Mouse (Mus musculus): Measurements from ENCODE around the gene Hnrnph3. TPM values are rescaled to one million over a fixed set of nuclear protein-coding genes. Genes with fewer than 3 reads are reported as not detected.

Hnrnph3 gene
- polyA plus RNA-seq (2014; fragmentation: Nextera tagmentation; extraction: Ambion mirVana): 101 TPM in 2 replicates

DNA sequence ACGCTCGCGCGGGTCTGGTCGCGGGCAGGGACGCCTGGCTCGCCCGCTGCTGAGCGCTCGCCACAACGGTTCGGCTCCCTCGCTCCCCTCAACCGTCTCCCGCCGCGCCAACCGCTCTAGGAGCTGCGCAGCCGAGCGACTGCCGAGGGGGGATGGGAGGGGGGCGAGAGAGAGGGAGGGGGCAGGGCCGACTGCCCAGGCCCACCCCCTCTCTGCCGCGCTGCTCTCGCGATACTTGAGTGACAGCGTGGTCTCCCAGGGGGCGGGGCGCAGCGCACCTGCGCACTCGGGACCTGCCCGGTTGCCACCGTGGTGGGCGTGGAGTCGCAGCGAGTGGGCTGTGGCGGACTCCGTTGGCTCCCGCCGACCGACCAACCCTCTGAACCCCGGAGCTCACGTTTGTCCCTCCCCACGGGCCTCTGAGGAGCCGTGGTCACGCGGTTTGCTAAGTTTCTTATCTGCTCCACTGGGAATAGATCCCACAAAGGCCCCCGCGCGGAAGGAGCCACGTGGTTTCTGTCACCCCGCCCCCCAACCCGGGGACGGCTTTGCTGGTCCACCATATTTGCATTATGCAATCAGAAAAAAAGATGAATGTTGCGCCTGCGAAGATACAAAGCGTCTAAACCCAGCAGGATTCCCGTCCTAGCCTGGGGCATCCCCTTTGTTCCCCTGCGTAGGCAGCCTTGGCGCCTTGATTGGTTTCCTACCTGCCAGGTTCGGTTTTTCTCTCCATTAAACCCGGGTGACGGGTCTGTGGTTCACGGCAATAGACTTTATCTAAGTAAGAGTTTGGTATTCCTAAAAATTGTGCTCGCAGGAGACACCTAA is at the start of gene Hnrnph3, which contains the start of gene Pbld2:
TSS of gene Hnrnph3 (minus strand) at position 469 of the 831 bp plus-strand sequence.
TSS of gene Pbld2 (plus strand) at position 567 of the 831 bp plus-strand sequence.
- ATAC-seq (ENCODE audit: low FRiP score, low TSS enrichment) (peak; percentile 96), DNase-seq (peak; percentile 99)
- Histone ChIP-seq H3K9ac (replicated peaks; ENCODE audit: low read length) (peak within 1 kb of the TSS; percentile 100), H3K27ac (replicated peaks; ENCODE audit: low read depth, low read length) (peak within 1 kb of the TSS; percentile 100), H3K4me2 (ENCODE audit: low read length) (peak within 1 kb of the TSS; percentile 83), H3K36me3 (ENCODE audit: control insufficient read depth, insufficient read depth, low read length) (no peaks in the 10 kb centered on the region), H3K9me3 (ENCODE audit: control insufficient read depth, low read length) (no peaks in the 10 kb centered on the region), H3K4me1 (ENCODE audit: control insufficient read depth, insufficient read depth, low read length) (peaks cover 56% of the 10 kb centered on the region), H3K27me3 (ENCODE audit: control insufficient read depth, insufficient read depth, low read length) (no peaks in the 10 kb centered on the region), H3K4me3 (replicated peaks; ENCODE audit: low read depth, low read length) (peak within 1 kb of the TSS; percentile 94)
- under 1% methylated on average over 58 of the region's 69 CpGs for whole genome bisulfite sequencing

DNA sequence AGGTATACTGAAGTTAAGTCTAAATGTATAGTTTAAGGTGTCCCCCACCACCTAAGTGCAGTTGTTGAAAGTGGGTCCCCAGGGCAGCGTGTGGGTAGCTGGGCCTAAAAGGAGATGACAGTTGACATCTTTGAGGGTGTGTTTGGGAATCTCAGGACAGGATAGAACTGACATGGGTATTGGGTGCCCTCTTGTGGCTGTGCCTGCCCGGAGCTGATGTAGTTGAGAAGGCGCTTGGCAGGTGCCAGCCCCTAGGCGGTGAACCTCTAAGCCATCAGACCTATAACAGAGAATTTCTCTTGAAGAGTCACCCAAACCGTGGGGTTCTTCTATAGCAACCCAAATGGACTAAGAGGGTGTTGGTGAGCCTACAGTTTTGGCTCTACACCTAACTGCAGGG is 42.0 kb upstream of the Hnrnph3 start:
- no peak overlapping the region for H3K27ac ChIP-seq (replicated peaks; ENCODE audit: low read depth, low read length)
- DNase-seq (peak; percentile 91), ATAC-seq (ENCODE audit: low FRiP score, low TSS enrichment) (peak; percentile 78)
- H3K4me2 ChIP-seq (ENCODE audit: low read length): no peak overlapping the region
- 3% methylated on average over 5 of the region's 5 CpGs for WGBS
- H3K4me3 ChIP-seq (replicated peaks; ENCODE audit: low read depth, low read length): no peak overlapping the region
- H3K4me1 ChIP-seq (ENCODE audit: control insufficient read depth, insufficient read depth, low read length): no peaks in the 10 kb centered on the region
- no peaks in the 10 kb centered on the region for H3K9me3 ChIP-seq (ENCODE audit: control insufficient read depth, low read length)
- no peaks in the 10 kb centered on the region for H3K27me3 ChIP-seq (ENCODE audit: control insufficient read depth, insufficient read depth, low read length)
- no peaks in the 10 kb centered on the region for H3K36me3 ChIP-seq (ENCODE audit: control insufficient read depth, insufficient read depth, low read length)
- no peak overlapping the region for H3K9ac ChIP-seq (replicated peaks; ENCODE audit: low read length)

DNA sequence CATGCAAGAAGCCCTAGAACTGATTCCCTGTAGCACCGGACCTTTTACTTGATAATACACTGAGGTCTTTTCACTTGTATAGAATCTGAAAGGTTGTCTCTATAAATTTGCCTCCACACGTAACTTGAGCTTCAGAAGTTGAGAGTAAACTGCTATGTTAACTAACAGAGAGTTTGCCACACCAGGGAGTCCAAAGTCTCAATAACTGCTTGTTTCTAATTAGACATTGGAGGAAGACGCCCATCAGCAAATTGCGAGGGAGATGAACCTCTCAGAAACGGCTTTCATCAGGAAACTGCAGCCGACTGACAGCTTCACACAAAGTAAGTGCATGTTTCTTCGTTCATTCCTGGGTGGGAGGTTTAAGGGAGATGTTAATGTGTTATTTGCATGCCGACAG is 41.5 kb upstream of the Hnrnph3 start:
- DNase-seq (no peak), ATAC-seq (ENCODE audit: low FRiP score, low TSS enrichment) (no peak)
- no peaks in the 10 kb centered on the region for H3K4me1 ChIP-seq (ENCODE audit: control insufficient read depth, insufficient read depth, low read length)
- H3K9me3 ChIP-seq (ENCODE audit: control insufficient read depth, low read length): no peaks in the 10 kb centered on the region
- 59% methylated on average over 8 of the region's 8 CpGs for WGBS
- H3K4me3 ChIP-seq (replicated peaks; ENCODE audit: low read depth, low read length): no peak overlapping the region
- no peak overlapping the region for H3K9ac ChIP-seq (replicated peaks; ENCODE audit: low read length)
- H3K36me3 ChIP-seq (ENCODE audit: control insufficient read depth, insufficient read depth, low read length): no peaks in the 10 kb centered on the region
- no peaks in the 10 kb centered on the region for H3K27me3 ChIP-seq (ENCODE audit: control insufficient read depth, insufficient read depth, low read length)
- H3K4me2 ChIP-seq (ENCODE audit: low read length): no peak overlapping the region
- H3K27ac ChIP-seq (replicated peaks; ENCODE audit: low read depth, low read length): no peak overlapping the region

DNA sequence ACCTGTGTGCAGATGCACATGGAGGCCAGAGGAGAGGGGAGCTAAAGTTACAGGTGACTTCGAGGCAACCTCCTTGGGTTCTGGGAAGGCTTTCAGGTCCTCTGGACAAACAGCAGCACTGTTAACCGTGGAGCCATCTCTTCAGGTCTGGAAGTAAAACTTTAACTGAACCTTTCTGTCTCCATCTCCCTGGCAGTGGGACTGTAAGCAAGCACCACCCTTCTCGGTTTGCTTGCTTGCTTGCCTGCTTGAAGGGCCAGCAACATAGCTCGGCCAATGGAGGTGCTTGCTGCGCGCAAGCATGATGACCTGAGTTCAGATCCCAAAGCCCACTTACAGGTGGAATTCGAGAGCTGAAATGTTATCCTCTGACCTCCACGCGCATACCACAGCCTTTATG is 40.5 kb upstream of the Hnrnph3 start:
- Histone ChIP-seq H3K4me3 (replicated peaks; ENCODE audit: low read depth, low read length) (no peak overlapping the region), H3K4me1 (ENCODE audit: control insufficient read depth, insufficient read depth, low read length) (no peaks in the 10 kb centered on the region), H3K36me3 (ENCODE audit: control insufficient read depth, insufficient read depth, low read length) (no peaks in the 10 kb centered on the region), H3K4me2 (ENCODE audit: low read length) (no peak overlapping the region), H3K9ac (replicated peaks; ENCODE audit: low read length) (no peak overlapping the region), H3K9me3 (ENCODE audit: control insufficient read depth, low read length) (no peaks in the 10 kb centered on the region), H3K27me3 (ENCODE audit: control insufficient read depth, insufficient read depth, low read length) (no peaks in the 10 kb centered on the region), H3K27ac (replicated peaks; ENCODE audit: low read depth, low read length) (no peak overlapping the region)
- 85% methylated on average over 9 of the region's 9 CpGs for WGBS
- no peak for ATAC-seq (ENCODE audit: low FRiP score, low TSS enrichment)
- no peak for DNase-seq

DNA sequence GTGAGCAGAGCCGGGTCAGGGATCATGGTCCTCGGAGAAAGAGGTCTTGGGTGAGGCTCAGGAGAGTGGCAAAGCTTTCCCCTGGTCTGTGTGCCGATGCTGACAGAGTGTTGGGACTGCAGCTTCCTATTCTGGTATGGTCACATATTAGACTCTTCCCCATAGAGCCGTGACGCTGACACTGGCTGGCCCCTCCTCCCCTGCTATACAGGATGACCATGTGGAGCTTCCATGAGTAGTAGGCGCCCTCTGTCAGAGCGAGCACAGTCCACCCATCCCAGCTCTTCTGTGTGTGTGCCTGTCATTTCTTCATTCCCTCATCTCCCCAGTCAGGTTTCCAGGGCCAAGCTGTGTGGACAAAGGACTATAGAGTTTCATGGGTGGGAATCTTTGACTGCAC is 39.3 kb upstream of the Hnrnph3 start:
- ATAC-seq (ENCODE audit: low FRiP score, low TSS enrichment): peak; percentile 48; the same call in 1 of the 2 replicates
- WGBS: 69% methylated on average over 7 of the region's 7 CpGs
- no peaks in the 10 kb centered on the region for H3K9me3 ChIP-seq (ENCODE audit: control insufficient read depth, low read length)

DNA sequence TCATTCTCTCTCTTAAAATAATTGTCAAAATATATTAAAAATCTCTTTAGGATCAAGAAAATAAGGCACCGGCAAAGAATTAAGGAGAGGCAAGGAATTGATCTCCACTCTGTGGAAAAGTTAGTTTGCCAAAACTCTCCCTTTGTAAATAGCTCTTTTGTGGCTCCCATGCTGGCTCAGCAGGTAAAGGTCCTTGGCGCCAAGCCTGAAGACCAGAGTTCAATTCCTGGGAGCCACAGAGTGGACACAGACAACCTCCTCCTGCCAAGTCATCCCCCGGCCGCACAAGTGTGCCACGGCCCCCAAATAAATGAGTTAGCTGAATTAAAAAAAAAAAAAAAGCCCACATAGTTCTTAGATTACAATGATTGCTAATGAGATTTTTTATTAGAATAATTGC is 38.7 kb upstream of the Hnrnph3 start:
- no peaks in the 10 kb centered on the region for H3K27me3 ChIP-seq (ENCODE audit: control insufficient read depth, insufficient read depth, low read length)
- no peaks in the 10 kb centered on the region for H3K36me3 ChIP-seq (ENCODE audit: control insufficient read depth, insufficient read depth, low read length)
- no peak for ATAC-seq (ENCODE audit: low FRiP score, low TSS enrichment)
- no peak overlapping the region for H3K9ac ChIP-seq (replicated peaks; ENCODE audit: low read length)
- H3K9me3 ChIP-seq (ENCODE audit: control insufficient read depth, low read length): no peaks in the 10 kb centered on the region
- H3K4me1 ChIP-seq (ENCODE audit: control insufficient read depth, insufficient read depth, low read length): no peaks in the 10 kb centered on the region
- 91% methylated on average over 5 of the region's 5 CpGs for WGBS
- H3K4me3 ChIP-seq (replicated peaks; ENCODE audit: low read depth, low read length): no peak overlapping the region
- no peak for DNase-seq
- H3K4me2 ChIP-seq (ENCODE audit: low read length): no peak overlapping the region
- H3K27ac ChIP-seq (replicated peaks; ENCODE audit: low read depth, low read length): no peak overlapping the region

More for the DNA sequence above, 39.3 kb upstream of the Hnrnph3 start:
- H3K27ac ChIP-seq (replicated peaks; ENCODE audit: low read depth, low read length): no peak overlapping the region
- no peaks in the 10 kb centered on the region for H3K36me3 ChIP-seq (ENCODE audit: control insufficient read depth, insufficient read depth, low read length)
- H3K4me1 ChIP-seq (ENCODE audit: control insufficient read depth, insufficient read depth, low read length): no peaks in the 10 kb centered on the region
- DNase-seq: no peak
- H3K9ac ChIP-seq (replicated peaks; ENCODE audit: low read length): no peak overlapping the region
- H3K4me2 ChIP-seq (ENCODE audit: low read length): no peak overlapping the region
- no peaks in the 10 kb centered on the region for H3K27me3 ChIP-seq (ENCODE audit: control insufficient read depth, insufficient read depth, low read length)
- H3K4me3 ChIP-seq (replicated peaks; ENCODE audit: low read depth, low read length): no peak overlapping the region

DNA sequence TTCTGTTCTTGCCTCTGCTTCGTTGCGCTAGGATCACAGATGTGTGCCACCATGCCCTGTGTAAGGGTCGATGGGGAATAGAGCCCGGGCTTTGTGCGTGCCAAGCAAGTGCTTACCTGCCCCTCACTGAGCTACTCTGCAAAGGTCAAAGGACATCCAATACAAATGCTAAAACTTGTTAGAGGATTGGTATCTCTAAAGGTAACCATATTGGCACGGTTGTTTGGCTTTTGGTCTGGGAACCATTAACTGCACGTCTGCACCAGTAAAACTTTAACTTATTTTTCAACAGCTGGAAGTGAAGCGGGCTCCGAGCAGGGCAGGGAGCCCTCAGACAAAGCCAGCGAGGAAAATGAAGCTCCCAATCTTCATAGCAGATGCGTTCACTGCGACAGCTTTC is 37.2 kb upstream of the Hnrnph3 start:
- Histone ChIP-seq H3K4me2 (ENCODE audit: low read length) (no peak overlapping the region), H3K9ac (replicated peaks; ENCODE audit: low read length) (no peak overlapping the region), H3K27ac (replicated peaks; ENCODE audit: low read depth, low read length) (no peak overlapping the region), H3K27me3 (ENCODE audit: control insufficient read depth, insufficient read depth, low read length) (no peaks in the 10 kb centered on the region), H3K4me3 (replicated peaks; ENCODE audit: low read depth, low read length) (no peak overlapping the region), H3K36me3 (ENCODE audit: control insufficient read depth, insufficient read depth, low read length) (no peaks in the 10 kb centered on the region), H3K4me1 (ENCODE audit: control insufficient read depth, insufficient read depth, low read length) (no peaks in the 10 kb centered on the region), H3K9me3 (ENCODE audit: control insufficient read depth, low read length) (no peaks in the 10 kb centered on the region)
- ATAC-seq (ENCODE audit: low FRiP score, low TSS enrichment): no peak
- no peak for DNase-seq
- WGBS: 72% methylated on average over 12 of the region's 12 CpGs

DNA sequence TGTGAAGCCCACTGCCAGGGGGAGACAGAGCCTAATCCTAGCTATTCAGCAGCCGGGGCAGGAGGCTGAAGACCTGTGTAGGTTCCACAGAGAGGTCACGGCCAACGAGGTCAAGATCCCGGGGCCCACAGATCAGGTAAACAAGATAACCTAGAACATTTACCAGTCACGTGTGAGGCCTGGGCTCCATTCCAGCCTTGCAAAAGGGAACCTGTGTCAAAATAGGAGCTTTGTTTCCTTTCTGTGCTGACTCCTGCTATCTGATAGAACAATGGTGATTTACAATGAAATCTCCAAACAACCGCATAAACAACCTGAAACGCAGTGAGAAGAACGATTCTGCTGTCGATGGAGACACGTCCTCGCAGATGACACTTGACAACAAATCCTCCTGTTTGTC is 36.4 kb upstream of the Hnrnph3 start:
- H3K9ac ChIP-seq (replicated peaks; ENCODE audit: low read length): no peak overlapping the region
- DNase-seq (no peak), ATAC-seq (ENCODE audit: low FRiP score, low TSS enrichment) (no peak)
- H3K4me1 ChIP-seq (ENCODE audit: control insufficient read depth, insufficient read depth, low read length): no peaks in the 10 kb centered on the region
- H3K36me3 ChIP-seq (ENCODE audit: control insufficient read depth, insufficient read depth, low read length): no peaks in the 10 kb centered on the region
- WGBS: 76% methylated on average over 11 of the region's 11 CpGs
- no peak overlapping the region for H3K4me2 ChIP-seq (ENCODE audit: low read length)
- H3K27me3 ChIP-seq (ENCODE audit: control insufficient read depth, insufficient read depth, low read length): no peaks in the 10 kb centered on the region
- H3K27ac ChIP-seq (replicated peaks; ENCODE audit: low read depth, low read length): no peak overlapping the region
- no peak overlapping the region for H3K4me3 ChIP-seq (replicated peaks; ENCODE audit: low read depth, low read length)
- H3K9me3 ChIP-seq (ENCODE audit: control insufficient read depth, low read length): no peaks in the 10 kb centered on the region

DNA sequence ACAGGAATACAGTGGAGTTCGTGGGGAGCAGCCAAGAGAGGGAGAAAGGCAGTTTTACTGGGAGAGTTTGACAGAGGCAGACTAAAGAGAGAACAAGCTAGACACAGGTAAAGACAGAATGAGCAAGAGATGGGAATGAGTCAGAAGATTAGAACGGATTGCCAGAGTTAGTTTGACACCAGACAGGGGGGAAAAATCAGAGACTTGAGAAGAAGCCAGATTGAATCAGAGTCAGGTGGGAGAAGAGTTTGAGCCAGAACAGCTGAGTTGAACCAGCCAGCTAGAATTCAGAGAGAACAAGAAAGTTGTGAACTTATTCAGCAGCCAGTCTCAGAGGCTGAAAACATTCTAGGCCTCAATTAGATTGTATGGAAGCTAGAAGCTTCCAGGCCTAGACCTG is 35.8 kb upstream of the Hnrnph3 start, which contains the start of gene Pbld1:
TSS of gene Pbld1 (plus strand) at position 301 of the 400 bp plus-strand sequence.
- H3K4me3 ChIP-seq (replicated peaks; ENCODE audit: low read depth, low read length): no peak within 1 kb of the TSS
- H3K4me1 ChIP-seq (ENCODE audit: control insufficient read depth, insufficient read depth, low read length): no peaks in the 10 kb centered on the region
- H3K9ac ChIP-seq (replicated peaks; ENCODE audit: low read length): no peak within 1 kb of the TSS
- H3K27me3 ChIP-seq (ENCODE audit: control insufficient read depth, insufficient read depth, low read length): no peaks in the 10 kb centered on the region
- H3K9me3 ChIP-seq (ENCODE audit: control insufficient read depth, low read length): no peaks in the 10 kb centered on the region
- no peak within 1 kb of the TSS for H3K4me2 ChIP-seq (ENCODE audit: low read length)
- 84% methylated on average over 2 of the region's 2 CpGs for WGBS
- no peaks in the 10 kb centered on the region for H3K36me3 ChIP-seq (ENCODE audit: control insufficient read depth, insufficient read depth, low read length)
- DNase-seq: no peak
- no peak within 1 kb of the TSS for H3K27ac ChIP-seq (replicated peaks; ENCODE audit: low read depth, low read length)
- ATAC-seq (ENCODE audit: low FRiP score, low TSS enrichment): no peak
